In genomic region chr2:31893110-31893669, GRCm38 (mm10) we compare ENCODE assay signal across 21 mouse cellular contexts. TPM values are rescaled to one million over a fixed set of nuclear protein-coding genes. Genes with fewer than 3 reads are reported as not detected.
A peak's percentile ranks its signal among the peaks of the same experiment; 100 is the strongest.
DNase-seq lines count a peak whose midpoint lies in the region; ATAC-seq and TF ChIP-seq lines count a peak whose summit lies in the region.
"Had no signal": no experiment of that assay in that cellular context is flagged by ENCODE, and none has a peak within 500 bp of the region (broad histone marks: within the 10 kb centered on the region; RNA-seq: fewer than 3 reads in every experiment).

No protein-coding gene starts in this region.

- peaks cover 20% of the 10 kb centered on the region for H3K4me1 ChIP-seq in E14TG2a.4 (replicated peaks; ENCODE audit: low read depth, low read length)
- no peaks in the 10 kb centered on the region for H3K4me1 ChIP-seq in liver, embryonic 11.5 days (replicated peaks; ENCODE audit: control insufficient read depth, insufficient read depth, low read length)
- H3K4me1 ChIP-seq: megakaryocyte, embryonic 14.5 days had no signal

- ATAC-seq in liver, embryonic 11.5 days (replicated peaks; ENCODE audit: low FRiP score) = no peak
- ATAC-seq: forebrain, embryonic 16.5 days; hindbrain, embryonic 16.5 days; intestine, postnatal 0 days; liver, postnatal 0 days had no signal

- no peak overlapping the region for H3K4me2 ChIP-seq in liver, embryonic 11.5 days
- H3K4me2 ChIP-seq: heart, embryonic 11.5 days; limb, embryonic 15.5 days had no signal

- peaks cover 40% of the 10 kb centered on the region for H3K27me3 ChIP-seq in E14TG2a.4 (ENCODE audit: insufficient read depth, low read length)
- H3K27me3 ChIP-seq in liver, embryonic 11.5 days (replicated peaks; ENCODE audit: control insufficient read depth, insufficient read depth, low read length) = peaks cover 14% of the 10 kb centered on the region

- peak; percentile 73 for DNase-seq in gastrocnemius, adult 18-20 months (ENCODE audit: low spot score)
- DNase-seq in gastrocnemius, postnatal 10 days = no peak
- peak; percentile 50 for DNase-seq in ZHBTc4 (ENCODE audit: low read depth, low spot score)
- DNase-seq in gastrocnemius, postnatal 14 days = peak; percentile 36
- DNase-seq in layer of hippocampus, postnatal 25 days (ENCODE audit: extremely low spot score in 1 of 2, low spot score in 1 of 2) = no peak
- DNase-seq in urinary bladder, postnatal 25 days (ENCODE audit: low spot score) = no peak
- no peak for DNase-seq in liver, embryonic 11.5 days (ENCODE audit: low spot score)
- DNase-seq: cerebellum, postnatal 25 days; heart, postnatal 14 days; liver, postnatal 0 days; lung, postnatal 14 days; right cerebral cortex, postnatal 14 days; thymus, postnatal 14 days had no signal

- H3K36me3 ChIP-seq in E14TG2a.4 (ENCODE audit: insufficient read depth, low read length) = no peaks in the 10 kb centered on the region
- no peaks in the 10 kb centered on the region for H3K36me3 ChIP-seq in liver, embryonic 11.5 days (ENCODE audit: control insufficient read depth, insufficient read depth, low read length)
- H3K36me3 ChIP-seq: limb, embryonic 15.5 days had no signal

- intact Hi-C loops in gastrocnemius, postnatal 14 days (cut with DNase I; ENCODE audit: low total_unique reads) = no loop called here

- H3K4me3 ChIP-seq in E14TG2a.4 (replicated peaks; ENCODE audit: low read length) = 0 out of 2 replicates have a peak overlapping the region, but pooled peaks have one; percentile 17
- no peak overlapping the region for H3K4me3 ChIP-seq in liver, embryonic 11.5 days (ENCODE audit: low read depth, low read length)
- H3K4me3 ChIP-seq: erythroblast, embryonic 14.5 days; limb, embryonic 15.5 days; megakaryocyte, embryonic 14.5 days had no signal

- no peaks in the 10 kb centered on the region for H3K9me3 ChIP-seq in E14TG2a.4 (ENCODE audit: low read length)
- no peaks in the 10 kb centered on the region for H3K9me3 ChIP-seq in liver, embryonic 11.5 days (ENCODE audit: control insufficient read depth, low read length)
- H3K9me3 ChIP-seq: limb, embryonic 15.5 days; megakaryocyte, embryonic 14.5 days had no signal

- H3K27ac ChIP-seq in liver, embryonic 11.5 days (ENCODE audit: low read depth, low read length) = no peak overlapping the region

- H3K9ac ChIP-seq in liver, embryonic 11.5 days (ENCODE audit: low read depth, low read length) = no peak overlapping the region
- H3K9ac ChIP-seq: limb, embryonic 15.5 days; liver, postnatal 0 days had no signal

- no peak for TF ChIP-seq CTCF in E14TG2a.4 (conservative IDR thresholded peaks at IDR 0.05; ENCODE audit: low read length)

- WGBS in liver, embryonic 11.5 days = 65% methylated on average over 10 of the region's 10 CpGs

RNA-seq across cellular contexts. Expression of gene Lamc3, which starts 6.1 kb away (rescaled TPM):
- under 1 TPM; 0.16 to 0.33 TPM for total RNA-seq in gastrocnemius, adult 18-20 months (2021)
- total RNA-seq in gastrocnemius, postnatal 10 days (2021) = under 1 TPM; 0.25 to 0.26 TPM
- under 1 TPM; 0.60 to 0.66 TPM for total RNA-seq in gastrocnemius, postnatal 14 days (2021)
- total RNA-seq in layer of hippocampus, postnatal 25 days (2021) = 1 to 10 TPM; 6.8 to 7.3 TPM
- polyA plus RNA-seq in liver, embryonic 11.5 days (2014; fragmentation: Nextera tagmentation; extraction: Ambion mirVana) = 0.26 and 0.48 TPM in 2 replicates
- polyA plus RNA-seq: erythroblast, embryonic 14.5 days had no signal

RNA-seq across cellular contexts. Expression of gene Fibcd1, which starts 47.4 kb away (rescaled TPM):
- total RNA-seq in gastrocnemius, adult 18-20 months (2021) = under 1 TPM in 1 of 2 experiments, not detected in 1; 0.05 TPM
- under 1 TPM in 1 of 2 experiments, not detected in 1; 0.05 TPM for total RNA-seq in gastrocnemius, postnatal 10 days (2021)
- total RNA-seq in gastrocnemius, postnatal 14 days (2021) = not detected
- total RNA-seq in layer of hippocampus, postnatal 25 days (2021) = 100 to 1,000 TPM; 115 to 137 TPM
- 0.04 and 0.14 TPM in 2 replicates for polyA plus RNA-seq in liver, embryonic 11.5 days (2014; fragmentation: Nextera tagmentation; extraction: Ambion mirVana)
- polyA plus RNA-seq: erythroblast, embryonic 14.5 days; heart, embryonic 11.5 days; liver, postnatal 0 days had no signal

RNA-seq across cellular contexts. Expression of gene Aif1l, which starts 56.7 kb away (rescaled TPM):
- total RNA-seq in gastrocnemius, adult 18-20 months (2021) = 1 to 10 TPM; 2.9 to 3.3 TPM
- 10 to 100 TPM; 25.0 to 25.5 TPM for total RNA-seq in gastrocnemius, postnatal 10 days (2021)
- 10 to 100 TPM; 16.0 to 18.2 TPM for total RNA-seq in gastrocnemius, postnatal 14 days (2021)
- total RNA-seq in layer of hippocampus, postnatal 25 days (2021) = 1 to 10 TPM; 6.0 to 7.9 TPM
- polyA plus RNA-seq in liver, embryonic 11.5 days (2014; fragmentation: Nextera tagmentation; extraction: Ambion mirVana) = 14.8 and 15.6 TPM in 2 replicates
- polyA plus RNA-seq: erythroblast, embryonic 14.5 days had no signal

Comparison
In these comparisons a context has a peak if more than half of its experiments do, and no peak if none do; other contexts are left out.
1. DNase-seq: peak in gastrocnemius, adult 18-20 months (single experiment), ZHBTc4 (single experiment) and gastrocnemius, postnatal 14 days (single experiment); none in gastrocnemius, postnatal 10 days (single experiment), layer of hippocampus, postnatal 25 days (0 of 2), urinary bladder, postnatal 25 days (single experiment) and liver, embryonic 11.5 days (single experiment).
2. RNA of gene Lamc3, which starts 6.1 kb away (total RNA-seq): 6.8 to 7.3 TPM in layer of hippocampus, postnatal 25 days; 0.60 to 0.66 TPM in gastrocnemius, postnatal 14 days, 0.16 to 0.33 TPM in gastrocnemius, adult 18-20 months and 0.25 to 0.26 TPM in gastrocnemius, postnatal 10 days; every median in the first group is over 4 times any median in the second.
3. RNA of gene Fibcd1, which starts 47.4 kb away (total RNA-seq): 115 to 137 TPM in layer of hippocampus, postnatal 25 days; 0.05 TPM in gastrocnemius, postnatal 10 days, 0.05 TPM in gastrocnemius, adult 18-20 months and not detected in gastrocnemius, postnatal 14 days; every median in the first group is over 100 times any median in the second.